10 mouse cellular contexts compared by ENCODE assay signal in genomic region chr7:81566892-81567291, GRCm38 (mm10). TPM values are rescaled to one million over a fixed set of nuclear protein-coding genes. Genes with fewer than 3 reads are reported as not detected.
A peak's percentile ranks its signal among the peaks of the same experiment; 100 is the strongest.
DNase-seq lines count a peak whose midpoint lies in the region; ATAC-seq lines count a peak whose summit lies in the region.
"Had no signal": no experiment of that assay in that cellular context is flagged by ENCODE, and none has a peak within 500 bp of the region (broad histone marks: within the 10 kb centered on the region; RNA-seq: fewer than 3 reads in every experiment).

Fsd2 (minus strand) TSS chr7:81566944.

- H3K4me2 ChIP-seq in heart, embryonic 13.5 days: peak within 1 kb of the TSS; percentile 72

- peak; percentile 14 for DNase-seq in lung, postnatal 36 days
- DNase-seq in lung, postnatal 4 days: no peak
- DNase-seq in gastrocnemius, postnatal 36 days: peak in 1 of 2 experiments; percentile 45
- DNase-seq in skeletal muscle tissue, adult 2 months (ENCODE audit: low read depth, low spot score): peak; percentile 93
- DNase-seq in adrenal gland, adult 2 months: no peak
- no peak for DNase-seq in kidney, postnatal 36 days
- DNase-seq: adrenal gland, postnatal 36 days; cerebellum, adult 18-20 months had no signal

- peak within 1 kb of the TSS; percentile 94 for H3K27ac ChIP-seq in heart, embryonic 13.5 days (replicated peaks)

- WGBS in heart, embryonic 13.5 days: 43% methylated on average over 9 of the region's 9 CpGs

- H3K4me3 ChIP-seq in heart, embryonic 13.5 days: peak within 1 kb of the TSS; percentile 55

- peaks cover 54% of the 10 kb centered on the region for H3K4me1 ChIP-seq in heart, embryonic 13.5 days

- H3K9me3 ChIP-seq in heart, embryonic 13.5 days: no peaks in the 10 kb centered on the region

- H3K27me3 ChIP-seq in heart, embryonic 13.5 days (replicated peaks): no peaks in the 10 kb centered on the region

- peak within 1 kb of the TSS; percentile 83 for H3K9ac ChIP-seq in heart, embryonic 13.5 days

- intact Hi-C loops in gastrocnemius, postnatal 36 days (cut with DNase I): loop anchor here (10.0 kb wide), 1 partner anchor 112 kb away; the partner anchor contains the start of gene Cpeb1

- peak; percentile 32; the same call in 1 of the 2 replicates for ATAC-seq in heart, embryonic 13.5 days (ENCODE audit: extremely low read depth, insufficient number of reproducible peaks, low FRiP score, low TSS enrichment)

- no peaks in the 10 kb centered on the region for H3K36me3 ChIP-seq in heart, embryonic 13.5 days

RNA-seq across cellular contexts. Expression of gene Fsd2, which starts in this region (rescaled TPM):
- total RNA-seq in gastrocnemius, postnatal 36 days (2021): 100 to 1,000 TPM; 283 to 325 TPM
- 52.6 and 58.0 TPM in 2 replicates for polyA plus RNA-seq in heart, embryonic 13.5 days (2015; fragmentation: Nextera tagmentation; extraction: Ambion mirVana)
- total RNA-seq in adrenal gland, adult 2 months (2021): 1 to 10 TPM; 1.2 to 1.7 TPM
- 0.51 and 0.61 TPM in 2 replicates for polyA plus RNA-seq in adrenal gland, adult 2 months (2012; rRNA removed)
- polyA plus RNA-seq: kidney, embryonic 14.5 days had no signal

Comparison
In these comparisons a context has a peak if more than half of its experiments do, and no peak if none do; other contexts are left out.
1. RNA of gene Fsd2 (total RNA-seq): 283 to 325 TPM in gastrocnemius, postnatal 36 days; 1.2 to 1.7 TPM in adrenal gland, adult 2 months; every median in the first group is over 100 times any median in the second.
2. RNA of gene Fsd2 (polyA plus RNA-seq): 52.6 to 58.0 TPM in heart, embryonic 13.5 days; 0.51 to 0.61 TPM in adrenal gland, adult 2 months; every median in the first group is over 10 times any median in the second.
3. DNase-seq: peak in lung, postnatal 36 days (single experiment) and skeletal muscle tissue, adult 2 months (single experiment); none in lung, postnatal 4 days (0 of 2), adrenal gland, adult 2 months (single experiment) and kidney, postnatal 36 days (0 of 2).